Mouse (Mus musculus) olfactory bulb, adult 2 months (tissue): ENCODE results near the gene Gmds.

Experiments
- CTCF ChIP-seq: fragments of 200-500 bp; IDR thresholded peaks from 2 replicates; pipeline ENCODE4 v1.5.1; 2012; ENCODE audit warnings: low read depth, mild to moderate bottlenecking, low read length, moderate library complexity; ENCODE audit not compliant: insufficient read depth
- POLR2A ChIP-seq: fragments of 200-500 bp; IDR thresholded peaks from 2 replicates; pipeline ENCODE4 v1.6.1; 2012; ENCODE audit warnings: mild to moderate bottlenecking, low read depth, low read length, moderate library complexity; ENCODE audit not compliant: insufficient read depth

- no peak for TF ChIP-seq CTCF
- TF ChIP-seq POLR2A: no peak
These were observed 426.6 kb downstream of the Gmds start for GRCm38 (mm10) chr13:31911956-31912355.
